Mouse (Mus musculus) bone marrow, adult 2 months (tissue): Measurements from ENCODE around the gene Sox8.

Experiments used
- CTCF ChIP-seq: fragments of 200-500 bp; IDR thresholded peaks from 2 replicates; pipeline ENCODE4 v1.5.1; 2011; ENCODE audit warnings: low read length, control low read depth; ENCODE audit not compliant: control insufficient read depth, insufficient read depth
- POLR2A ChIP-seq: fragments of 200-500 bp; IDR thresholded peaks from 2 replicates; pipeline ENCODE4 v1.6.1; 2011; ENCODE audit warnings: low read depth, mild to moderate bottlenecking, control low read depth, low read length, borderline replicate concordance; ENCODE audit not compliant: control insufficient read depth

- TF ChIP-seq CTCF = no peak
- no peak for TF ChIP-seq POLR2A
Measured at GRCm38 (mm10) chr17:25541768-25542167, 28.7 kb downstream of the Sox8 start.
